Mouse (Mus musculus): ENCODE measurements around the gene Golph3. TPM values are rescaled to one million over a fixed set of nuclear protein-coding genes. Genes with fewer than 3 reads are reported as not detected.

The Golph3 gene
- total RNA-seq, 2 experiments from 2014 or later = 86.5 to 132 TPM

DNA sequence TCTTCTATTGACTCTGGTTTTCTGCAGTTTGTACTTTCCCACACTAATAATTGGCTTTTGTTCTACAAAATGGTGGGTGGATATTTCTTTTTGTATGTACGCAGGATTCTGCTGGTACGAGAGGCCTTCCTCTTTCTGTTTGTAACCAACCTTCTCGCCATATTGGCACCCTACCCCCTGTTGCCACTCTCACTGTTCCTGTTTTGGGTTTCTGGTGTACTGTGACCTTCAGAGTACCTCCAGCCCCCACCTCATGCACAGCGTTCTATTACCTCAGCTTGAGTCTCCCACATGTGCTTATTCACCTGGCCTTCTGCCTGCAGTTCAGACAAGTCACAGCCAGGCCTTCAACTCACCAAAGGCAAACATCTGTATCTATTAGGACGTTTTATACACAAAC lies 28.6 kb downstream of the Golph3 start:
- ATAC-seq (replicated peaks; ENCODE audit: low FRiP score, low TSS enrichment, poor library complexity, severe bottlenecking) = no peak

GRCm38 (mm10) chr15:12351470-12351869 lies 30.2 kb downstream of the Golph3 start:
- no peak for ATAC-seq (replicated peaks; ENCODE audit: low FRiP score, low TSS enrichment, poor library complexity, severe bottlenecking)

- 0 out of 2 replicates have a peak, but pooled peaks have one; percentile 32 for ATAC-seq (replicated peaks; ENCODE audit: low FRiP score, low TSS enrichment, poor library complexity, severe bottlenecking)
Observed at GRCm38 (mm10) chr15:12354281-12354810, 33.1 kb downstream of the Golph3 start.

- no peak for ATAC-seq (replicated peaks; ENCODE audit: low FRiP score, low TSS enrichment, poor library complexity, severe bottlenecking)
Observed at GRCm38 (mm10) chr15:12355261-12355660, 34.0 kb downstream of the Golph3 start.

- ATAC-seq (replicated peaks; ENCODE audit: low FRiP score, low TSS enrichment, poor library complexity, severe bottlenecking) = no peak
Observed at GRCm38 (mm10) chr15:12355907-12356306, 34.7 kb downstream of the Golph3 start.

GRCm38 (mm10) chr15:12357459-12357858 lies 36.2 kb downstream of the Golph3 start:
- ATAC-seq (replicated peaks; ENCODE audit: low FRiP score, low TSS enrichment, poor library complexity, severe bottlenecking) = no peak

DNA sequence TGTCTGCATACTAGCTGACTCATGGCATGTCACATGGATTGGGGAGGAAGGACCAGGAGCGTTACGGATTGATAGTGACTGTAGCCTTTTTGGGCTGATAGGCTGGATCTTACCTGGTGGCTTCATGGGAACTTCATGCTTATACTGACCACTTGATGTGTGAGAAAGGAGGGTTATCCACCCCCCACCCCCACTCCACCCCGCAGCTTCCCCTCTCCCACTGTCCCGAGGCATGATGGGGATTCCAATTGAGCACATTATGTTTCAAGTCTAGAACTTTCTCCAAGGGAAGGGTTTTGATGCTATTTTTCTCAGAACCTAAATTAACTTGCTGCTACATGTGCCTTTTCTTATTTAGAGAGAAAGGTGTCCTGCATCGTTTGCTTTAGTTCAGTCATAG lies 37.1 kb downstream of the Golph3 start:
- no peak for ATAC-seq (replicated peaks; ENCODE audit: low FRiP score, low TSS enrichment, poor library complexity, severe bottlenecking)

DNA sequence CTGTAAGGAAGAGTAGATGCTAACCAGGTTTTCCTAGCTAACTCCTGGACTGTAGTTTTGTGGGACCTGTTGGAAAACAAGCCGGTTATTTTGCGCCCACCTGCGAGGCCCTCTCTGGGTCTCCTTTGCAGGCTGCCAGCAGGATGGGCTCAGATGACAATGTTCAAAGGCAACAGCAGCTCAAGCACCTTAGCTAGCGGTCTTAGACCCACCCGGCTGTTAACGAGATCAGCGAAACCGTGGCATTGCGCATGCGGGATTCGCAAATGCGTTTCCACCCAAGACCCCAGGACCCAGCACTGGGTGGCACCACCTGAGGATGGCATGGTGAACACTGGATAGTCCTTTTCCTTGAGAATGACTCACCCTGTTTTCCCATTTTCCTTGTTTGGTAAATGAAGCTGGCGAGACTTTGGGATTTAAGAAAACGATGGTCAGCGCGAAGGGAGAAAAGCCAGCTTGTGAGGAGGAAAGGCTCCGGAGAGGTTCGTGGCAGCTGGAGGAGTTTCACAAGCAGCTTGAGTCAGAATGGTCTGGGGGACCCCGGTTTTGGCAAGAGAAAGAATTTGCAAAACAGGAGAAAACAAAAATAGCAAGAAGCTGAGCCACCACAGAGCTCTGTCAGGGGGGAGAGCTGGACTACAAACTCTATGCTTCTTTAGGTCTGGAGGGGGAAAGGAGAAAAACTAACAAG lies 39.4 kb downstream of the Golph3 start:
- ATAC-seq (replicated peaks; ENCODE audit: low FRiP score, low TSS enrichment, poor library complexity, severe bottlenecking) = no peak

GRCm38 (mm10) chr15:12362001-12362700 lies 40.9 kb downstream of the Golph3 start:
- ATAC-seq (replicated peaks; ENCODE audit: low FRiP score, low TSS enrichment, poor library complexity, severe bottlenecking) = no peak

DNA sequence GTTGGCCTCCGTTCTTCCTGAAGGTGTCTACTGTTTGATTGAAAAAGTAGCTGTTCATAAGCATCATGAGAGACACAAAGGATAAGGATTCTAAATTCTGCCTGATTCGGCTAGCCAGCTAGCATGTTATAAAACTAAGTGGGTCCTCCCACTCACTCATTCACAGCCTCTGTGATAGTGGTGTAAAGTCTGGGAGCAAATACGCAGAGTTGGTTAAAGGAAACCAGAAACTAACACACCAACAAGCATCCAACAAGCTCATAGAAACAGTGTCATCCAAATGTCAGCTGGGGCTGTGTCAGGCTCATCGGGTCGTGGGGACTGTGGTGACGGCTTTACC lies 41.4 kb downstream of the Golph3 start:
- no peak for ATAC-seq (replicated peaks; ENCODE audit: low FRiP score, low TSS enrichment, poor library complexity, severe bottlenecking)

GRCm38 (mm10) chr15:12364096-12364495 lies 42.8 kb downstream of the Golph3 start:
- ATAC-seq (replicated peaks; ENCODE audit: low FRiP score, low TSS enrichment, poor library complexity, severe bottlenecking) = no peak

DNA sequence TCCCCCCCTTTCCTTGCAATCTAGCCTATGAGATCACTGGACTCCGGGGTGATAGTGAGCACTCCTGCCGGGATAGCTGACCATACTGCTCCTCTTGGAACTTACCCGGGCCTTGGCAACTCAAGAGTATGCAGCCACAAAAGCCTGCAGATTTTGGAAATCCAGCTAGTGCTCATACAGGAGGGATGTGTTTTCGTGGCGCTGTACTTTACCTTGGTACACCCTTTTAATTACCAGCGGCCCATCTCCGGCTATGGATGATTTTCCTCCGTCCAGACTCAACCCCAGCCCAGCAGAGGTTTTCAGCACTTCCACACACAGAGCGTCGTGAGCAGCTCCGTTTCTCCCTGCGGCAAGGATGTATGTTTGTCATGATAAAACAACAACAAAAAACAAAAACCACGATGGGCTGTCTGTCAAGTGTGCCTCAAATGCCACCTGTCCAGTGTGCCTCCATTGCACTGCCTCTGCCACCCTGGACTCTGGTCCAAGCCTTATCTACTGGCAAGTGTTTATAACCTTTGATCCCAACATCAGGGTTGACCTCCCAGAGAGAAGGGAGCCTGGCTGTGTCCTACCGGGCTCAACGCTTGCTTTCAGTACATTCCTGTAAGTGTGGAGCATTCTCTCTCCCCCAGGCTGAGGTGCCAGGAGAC lies 44.3 kb downstream of the Golph3 start:
- no peak for ATAC-seq (replicated peaks; ENCODE audit: low FRiP score, low TSS enrichment, poor library complexity, severe bottlenecking)

GRCm38 (mm10) chr15:12366072-12366469 lies 44.8 kb downstream of the Golph3 start:
- no peak for ATAC-seq (replicated peaks; ENCODE audit: low FRiP score, low TSS enrichment, poor library complexity, severe bottlenecking)

DNA sequence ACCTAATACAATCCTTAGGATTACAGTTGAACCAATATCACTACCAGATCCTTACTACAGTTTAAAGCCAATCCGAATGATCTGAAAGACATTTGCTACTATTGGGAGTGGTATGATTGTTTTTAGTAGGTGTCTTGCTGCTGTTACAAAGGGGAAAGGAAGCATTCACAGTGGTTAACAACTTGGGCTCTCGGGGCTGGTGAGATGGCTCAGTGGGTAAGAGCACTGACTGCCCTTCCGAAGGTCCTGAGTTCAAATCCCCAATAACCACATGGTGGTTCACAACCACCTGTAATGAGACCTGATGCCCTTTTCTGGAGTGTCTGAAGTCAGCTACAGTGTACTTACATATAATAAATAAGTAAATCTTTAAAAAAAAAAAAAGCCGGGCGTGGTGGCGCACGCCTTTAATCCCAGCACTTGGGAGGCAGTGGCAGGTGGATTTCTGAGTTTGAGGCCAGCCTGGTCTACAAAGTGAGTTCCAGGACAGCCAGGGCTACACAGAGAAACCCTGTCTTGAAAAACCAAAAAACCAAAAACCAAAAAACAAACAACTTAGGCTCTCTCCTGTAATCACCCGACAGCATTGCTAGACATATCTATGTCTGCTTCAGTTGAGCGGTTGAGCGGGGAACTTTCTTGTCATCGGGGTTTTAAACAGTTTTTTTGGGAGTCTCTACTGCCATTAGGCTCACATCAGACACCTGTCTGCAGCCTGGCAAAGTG lies 45.5 kb downstream of the Golph3 start:
- ATAC-seq (replicated peaks; ENCODE audit: low FRiP score, low TSS enrichment, poor library complexity, severe bottlenecking) = peak; percentile 23

DNA sequence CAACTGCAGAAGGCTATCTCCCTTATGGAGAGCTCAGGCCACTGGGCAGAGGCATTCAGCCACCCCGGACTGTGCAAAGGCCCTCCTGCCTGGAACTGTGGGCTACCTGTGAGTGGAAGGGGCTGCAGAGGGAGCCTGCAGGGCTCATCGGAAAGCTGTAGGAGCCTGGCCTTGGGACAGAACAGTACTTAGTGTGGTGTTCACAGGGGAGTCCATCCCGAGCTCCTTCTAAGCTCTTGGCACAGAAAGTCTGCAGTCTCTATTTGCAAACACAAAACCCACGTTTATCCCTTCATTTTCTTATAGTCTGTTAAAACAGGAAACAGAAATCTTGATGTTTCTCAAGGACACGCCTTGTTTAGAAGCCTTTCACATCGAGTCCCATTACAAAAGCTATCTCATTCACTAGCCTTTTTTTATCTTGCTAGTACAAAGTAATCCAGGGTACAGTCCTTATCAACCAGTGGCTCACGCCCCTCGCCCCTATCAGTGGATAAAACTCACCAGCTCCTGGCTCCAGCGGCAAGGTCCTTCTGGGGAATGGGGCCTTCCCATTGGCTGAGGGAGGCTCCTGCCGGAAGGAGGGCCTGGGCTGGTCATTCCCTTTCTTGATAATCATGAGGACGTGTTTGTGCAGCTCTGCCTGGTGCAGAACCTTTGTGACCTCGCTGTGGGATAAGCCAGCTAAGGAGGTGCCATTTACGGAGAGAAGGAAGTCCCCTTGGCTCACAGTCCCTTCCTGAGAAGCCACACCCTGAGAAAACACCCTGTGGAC lies 46.2 kb downstream of the Golph3 start:
- ATAC-seq (replicated peaks; ENCODE audit: low FRiP score, low TSS enrichment, poor library complexity, severe bottlenecking) = peak; percentile 82

DNA sequence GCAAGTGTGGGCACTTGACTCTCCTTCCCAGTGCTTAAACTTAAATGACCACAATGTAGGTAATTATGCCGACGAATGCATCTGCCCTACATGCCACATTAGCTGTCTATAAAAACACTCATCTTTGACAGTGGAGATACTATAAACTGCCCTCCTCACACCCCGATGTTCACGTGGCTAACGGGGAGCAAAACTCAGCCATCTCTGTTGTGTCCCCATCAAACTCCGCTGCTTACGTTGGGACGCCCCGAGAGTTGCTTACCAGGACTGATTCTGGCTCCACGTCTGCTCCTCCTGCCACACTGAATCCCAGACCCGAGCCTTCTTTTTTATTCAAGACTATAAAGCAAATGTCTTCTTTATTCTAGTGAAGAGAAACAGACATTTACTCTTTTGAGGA lies 47.1 kb downstream of the Golph3 start:
- no peak for ATAC-seq (replicated peaks; ENCODE audit: low FRiP score, low TSS enrichment, poor library complexity, severe bottlenecking)

GRCm38 (mm10) chr15:12368850-12369249 lies 47.6 kb downstream of the Golph3 start:
- no peak for ATAC-seq (replicated peaks; ENCODE audit: low FRiP score, low TSS enrichment, poor library complexity, severe bottlenecking)

DNA sequence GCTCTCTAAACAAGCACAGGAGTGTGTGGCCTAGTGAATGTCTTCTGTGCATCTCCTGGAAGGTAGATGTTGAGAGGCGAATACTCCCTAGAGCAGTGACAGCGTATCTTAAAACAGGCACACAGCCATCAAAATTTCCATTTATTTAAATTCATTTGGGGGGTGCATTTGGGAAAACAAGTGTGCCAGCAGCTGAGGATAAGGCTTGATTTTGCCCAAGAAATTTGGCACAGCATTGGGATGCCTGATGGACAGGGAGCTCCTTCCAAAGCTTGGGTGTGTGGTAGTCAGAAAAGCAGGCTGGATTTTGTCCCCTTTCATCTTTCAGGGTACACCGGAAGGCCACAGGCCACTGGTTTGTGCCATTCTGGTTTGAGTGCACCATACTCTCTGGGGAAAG lies 48.8 kb downstream of the Golph3 start:
- ATAC-seq (replicated peaks; ENCODE audit: low FRiP score, low TSS enrichment, poor library complexity, severe bottlenecking) = no peak

DNA sequence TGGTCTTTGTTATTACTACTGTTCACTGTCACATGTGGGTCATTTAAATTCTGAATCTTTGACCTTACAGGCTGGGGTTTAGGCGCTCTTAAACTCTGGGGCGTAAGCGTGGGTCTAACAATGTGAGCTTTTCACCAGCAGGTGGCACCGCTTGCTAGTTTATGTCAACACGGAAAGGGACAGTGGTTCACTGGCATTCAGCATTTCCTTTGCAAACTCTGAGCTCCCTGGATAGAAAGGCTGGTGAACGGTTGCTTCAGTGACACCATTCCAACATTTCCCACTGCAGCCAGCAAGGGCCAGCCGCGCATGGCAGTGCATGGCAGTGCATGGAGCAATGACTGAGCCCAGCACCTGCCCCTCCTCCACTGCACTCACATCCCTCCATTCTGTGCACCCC lies 49.9 kb downstream of the Golph3 start:
- peak; percentile 49 for ATAC-seq (replicated peaks; ENCODE audit: low FRiP score, low TSS enrichment, poor library complexity, severe bottlenecking)
